ENCODE assay signal across 28 mouse cellular contexts in the genomic region with DNA sequence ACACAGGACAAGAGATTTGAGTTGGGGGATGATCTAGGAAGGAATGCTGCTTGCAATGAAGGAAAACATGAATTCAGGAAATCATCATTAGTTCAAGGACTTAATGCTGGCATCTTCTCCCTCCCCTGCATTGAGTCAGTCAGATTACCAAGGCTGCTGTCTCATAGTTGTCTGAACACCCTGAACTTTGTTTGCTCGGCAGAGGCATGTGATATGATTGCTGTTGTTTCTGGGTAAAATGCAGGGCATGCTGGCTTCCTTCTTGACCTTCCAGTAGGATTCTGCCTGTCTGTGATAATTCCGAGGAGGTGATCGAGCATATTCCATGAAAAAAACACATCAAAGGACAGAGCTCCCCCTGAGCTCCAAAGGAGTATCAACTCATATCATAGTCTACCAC.
A peak's percentile ranks its signal among the peaks of the same experiment; 100 is the strongest.
DNase-seq lines count a peak whose midpoint lies in the region; ATAC-seq and TF ChIP-seq lines count a peak whose summit lies in the region.
"Had no signal": no experiment of that assay in that cellular context is flagged by ENCODE, and none has a peak within 500 bp of the region (broad histone marks: within the 10 kb centered on the region; RNA-seq: fewer than 3 reads in every experiment).

No protein-coding gene starts in this region.

- H3K4me2 ChIP-seq in forebrain, embryonic 16.5 days (ENCODE audit: low read length), result no peak overlapping the region
- H3K4me2 ChIP-seq: embryonic facial prominence, embryonic 13.5 days; forebrain, embryonic 12.5 days; forebrain, embryonic 15.5 days; heart, embryonic 12.5 days; heart, embryonic 15.5 days; hindbrain, embryonic 13.5 days; intestine, embryonic 15.5 days had no signal

- H3K4me3 ChIP-seq in layer of hippocampus, adult 2 months, result no peak overlapping the region
- no peak overlapping the region for H3K4me3 ChIP-seq in forebrain, embryonic 16.5 days (replicated peaks; ENCODE audit: low read length)
- H3K4me3 ChIP-seq: embryonic facial prominence, embryonic 10.5 days; embryonic facial prominence, embryonic 13.5 days; erythroblast, embryonic 14.5 days; forebrain, embryonic 12.5 days; forebrain, embryonic 15.5 days; heart, embryonic 12.5 days; heart, embryonic 15.5 days; hindbrain, embryonic 10.5 days; hindbrain, embryonic 13.5 days; intestine, embryonic 15.5 days had no signal

- H3K27ac ChIP-seq in layer of hippocampus, adult 2 months, result no peak overlapping the region
- no peak overlapping the region for H3K27ac ChIP-seq in forebrain, embryonic 16.5 days (ENCODE audit: low read length)
- H3K27ac ChIP-seq: embryonic facial prominence, embryonic 10.5 days; embryonic facial prominence, embryonic 13.5 days; forebrain, embryonic 12.5 days; forebrain, embryonic 15.5 days; heart, embryonic 15.5 days; hindbrain, embryonic 10.5 days; hindbrain, embryonic 13.5 days; intestine, embryonic 15.5 days had no signal

- no peaks in the 10 kb centered on the region for H3K9me3 ChIP-seq in forebrain, embryonic 16.5 days (ENCODE audit: control insufficient read depth, low read length)
- H3K9me3 ChIP-seq: embryonic facial prominence, embryonic 10.5 days; embryonic facial prominence, embryonic 13.5 days; forebrain, embryonic 12.5 days; forebrain, embryonic 15.5 days; heart, embryonic 12.5 days; heart, embryonic 15.5 days; hindbrain, embryonic 10.5 days; hindbrain, embryonic 13.5 days; intestine, embryonic 15.5 days had no signal

- no peaks in the 10 kb centered on the region for H3K36me3 ChIP-seq in forebrain, embryonic 16.5 days (ENCODE audit: control insufficient read depth, insufficient read depth)
- H3K36me3 ChIP-seq: embryonic facial prominence, embryonic 10.5 days; embryonic facial prominence, embryonic 13.5 days; forebrain, embryonic 12.5 days; forebrain, embryonic 15.5 days; heart, embryonic 12.5 days; heart, embryonic 15.5 days; hindbrain, embryonic 10.5 days; hindbrain, embryonic 13.5 days; intestine, embryonic 15.5 days had no signal

- H3K27me3 ChIP-seq in forebrain, embryonic 16.5 days (replicated peaks; ENCODE audit: control insufficient read depth, insufficient read depth, low read length), result no peaks in the 10 kb centered on the region
- H3K27me3 ChIP-seq: embryonic facial prominence, embryonic 13.5 days; forebrain, embryonic 12.5 days; forebrain, embryonic 15.5 days; heart, embryonic 12.5 days; heart, embryonic 15.5 days; hindbrain, embryonic 13.5 days; intestine, embryonic 15.5 days had no signal

- DNase-seq in adrenal gland, adult (ENCODE audit: inconsistent age in 2 of 2, low spot score in 1 of 2), result peak; percentile 68 to 86
- no peak for DNase-seq in adrenal gland, postnatal 25 days
- DNase-seq in layer of hippocampus, adult 2 months (ENCODE audit: low spot score in 2 of 2), result no peak
- DNase-seq in layer of hippocampus, adult 9-10 months (ENCODE audit: low spot score), result no peak
- peak; percentile 32 to 43 for DNase-seq in adrenal gland, postnatal 36 days
- DNase-seq: cerebellum, adult 11-12 months; cerebellum, adult 9-10 months; cerebellum, postnatal 14 days; embryo, embryonic 11 days; gastrocnemius, postnatal 10 days; gastrocnemius, postnatal 36 days; heart, postnatal 10 days; heart, postnatal 36 days; kidney, adult 11 months; kidney, adult 9 months had no signal

- peak; percentile 20; the same call in 1 of the 2 replicates for TF ChIP-seq CTCF in layer of hippocampus, adult 2 months (conservative IDR thresholded peaks at IDR 0.05)

- WGBS in forebrain, embryonic 16.5 days, result 90% methylated on average over 3 of the region's 3 CpGs

- no peak overlapping the region for H3K9ac ChIP-seq in forebrain, embryonic 16.5 days (replicated peaks; ENCODE audit: low read depth, low read length)
- H3K9ac ChIP-seq: embryonic facial prominence, embryonic 13.5 days; forebrain, embryonic 12.5 days; forebrain, embryonic 15.5 days; heart, embryonic 12.5 days; heart, embryonic 15.5 days; hindbrain, embryonic 13.5 days; intestine, embryonic 15.5 days had no signal

- ATAC-seq in forebrain, embryonic 16.5 days, result no peak
- ATAC-seq: activated CD4-positive, CD25-positive, alpha-beta regulatory T cell, adult 4 months; forebrain, embryonic 15.5 days; hindbrain, embryonic 16.5 days; intestine, embryonic 15.5 days had no signal

- H3K4me1 ChIP-seq in forebrain, embryonic 16.5 days (replicated peaks; ENCODE audit: control insufficient read depth, insufficient read depth, low read length), result no peaks in the 10 kb centered on the region
- H3K4me1 ChIP-seq: forebrain, embryonic 12.5 days; forebrain, embryonic 15.5 days; heart, embryonic 12.5 days; heart, embryonic 15.5 days; hindbrain, embryonic 10.5 days; hindbrain, embryonic 13.5 days; intestine, embryonic 15.5 days had no signal

Comparison
In these comparisons a context has a peak if more than half of its experiments do, and no peak if none do; other contexts are left out.
1. DNase-seq: peak in adrenal gland, adult (2 of 2) and adrenal gland, postnatal 36 days (2 of 2); none in adrenal gland, postnatal 25 days (single experiment), layer of hippocampus, adult 2 months (0 of 2) and layer of hippocampus, adult 9-10 months (single experiment).